Mouse (Mus musculus) brain, embryonic 14.5 days (tissue): ENCODE data around the gene Hist1h1e.

Experiments
- CTCF ChIP-seq: fragments of 200-500 bp; IDR thresholded peaks from 2 replicates; pipeline ENCODE4 v1.5.1; 2012; ENCODE audit warnings: inconsistent platforms, mild to moderate bottlenecking, moderate library complexity, borderline replicate concordance; ENCODE audit not compliant: insufficient read depth, insufficient read length; ENCODE audit errors: extremely low read depth
- POLR2A ChIP-seq: fragments of 200-500 bp; IDR thresholded peaks from 2 replicates; pipeline ENCODE4 v1.6.1; 2012; ENCODE audit warnings: mild to moderate bottlenecking, inconsistent platforms, borderline replicate concordance; ENCODE audit not compliant: poor library complexity, insufficient read depth, insufficient read length, severe bottlenecking; ENCODE audit errors: extremely low read depth

DNA sequence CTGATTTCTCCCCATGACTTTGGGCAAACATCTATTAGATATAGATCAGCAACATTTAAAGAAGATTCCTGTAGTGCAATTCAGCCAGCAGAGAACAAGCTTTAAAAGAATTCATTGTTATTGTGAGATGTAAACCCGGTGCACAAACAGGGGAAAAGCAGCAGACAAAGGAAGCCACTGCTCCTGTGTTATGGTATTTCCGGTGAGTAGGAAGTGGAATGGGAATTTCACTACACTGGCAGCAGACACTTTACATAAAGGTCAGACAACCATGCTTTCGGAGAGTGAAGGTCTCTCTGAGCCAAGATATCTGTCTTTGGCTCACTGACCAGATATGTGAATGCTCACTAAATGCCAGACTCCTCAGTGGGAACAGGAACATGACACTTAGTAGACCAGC is 40.2 kb upstream of the Hist1h1e start:
- TF ChIP-seq POLR2A (no peak), CTCF (no peak)
